Mouse (Mus musculus) ES-E14 (cell line): Measurements from ENCODE around the gene Actr3b.

Source experiments
- CHD2 ChIP-seq: IDR thresholded peaks from 2 replicates; pipeline ENCODE4 v1.6.1; 2014; ENCODE audit warnings: mild to moderate bottlenecking, low read depth, low read length, inconsistent platforms
- HCFC1 ChIP-seq: IDR thresholded peaks from 2 replicates; pipeline ENCODE4 v1.6.1; 2012; ENCODE audit warnings: low read length, inconsistent platforms, borderline replicate concordance; ENCODE audit not compliant: insufficient read depth
- MAFK ChIP-seq: IDR thresholded peaks from 2 replicates; pipeline ENCODE4 v1.6.1; 2014; ENCODE audit warnings: mild to moderate bottlenecking, low read depth, low read length, inconsistent platforms; ENCODE audit not compliant: insufficient read depth
- ZC3H11A ChIP-seq: IDR thresholded peaks from 2 replicates; pipeline ENCODE4 v1.6.1; 2012; ENCODE audit warnings: low read depth, mild to moderate bottlenecking, inconsistent platforms, low read length, borderline replicate concordance
- ZNF384 ChIP-seq: IDR thresholded peaks from 2 replicates; pipeline ENCODE4 v1.6.1; 2012; ENCODE audit warnings: low read depth, low read length, inconsistent platforms

GRCm38 (mm10) chr5:25891321-25891720, 131.5 kb downstream of the Actr3b start:
- TF ChIP-seq ZC3H11A (no peak), MAFK (no peak), ZNF384 (no peak), HCFC1 (no peak), CHD2 (no peak)
